Mouse (Mus musculus) MEL (cell line): ENCODE data around the gene 6030452D12Rik. TPM values are rescaled to one million over a fixed set of nuclear protein-coding genes. Genes with fewer than 3 reads are reported as not detected.

Experiments used
- DNase-seq: peaks from one replicate; pipeline ENCODE4 v3.0.0; 2011; ENCODE audit warnings: low read depth, low spot score
- H3K27ac ChIP-seq: 2 replicates; pipeline ENCODE4 v1.5.1; 2012; ENCODE audit warnings: low read depth, mild to moderate bottlenecking, control low read depth, low read length, moderate library complexity; ENCODE audit not compliant: control insufficient read depth
- H3K27me3 ChIP-seq, 2 experiments: fragments of 150-350 bp in 1 of 2; sonication (generic) in 1 of 2; 2 replicates each; pipeline ENCODE4 v1.6.1; 2012; ENCODE audit warnings: low read length in 2 of 2, mild to moderate bottlenecking in 2 of 2, improper control_type of control experiment in 1 of 2, moderate library complexity in 1 of 2; ENCODE audit not compliant: insufficient read depth in 2 of 2, control insufficient read depth in 1 of 2
- H3K36me3 ChIP-seq, 2 experiments: 2 replicates each; pipeline ENCODE4 v1.6.1; 2012 to 2014; ENCODE audit warnings: low read length in 2 of 2, improper control_type of control experiment in 1 of 2, inconsistent platforms in 1 of 2, mild to moderate bottlenecking in 1 of 2; ENCODE audit not compliant: insufficient read depth in 2 of 2, control insufficient read depth in 1 of 2
- H3K4me1 ChIP-seq, 2 experiments: fragments of 150-350 bp in 1 of 2; sonication (generic) in 1 of 2; 2 replicates each; pipeline ENCODE4 v1.6.1; 2012; ENCODE audit warnings: low read length in 2 of 2, improper control_type of control experiment in 1 of 2, mild to moderate bottlenecking in 1 of 2; ENCODE audit not compliant: insufficient read depth in 2 of 2, control insufficient read depth in 1 of 2
- H3K4me3 ChIP-seq, 2 experiments: fragments of 150-350 bp in 1 of 2; sonication (generic) in 1 of 2; 2 replicates each; pipeline ENCODE4 v1.5.1; 2012; ENCODE audit warnings: low read depth in 2 of 2, low read length in 2 of 2, mild to moderate bottlenecking in 2 of 2, moderate library complexity in 2 of 2, control low read depth in 1 of 2, improper control_type of control experiment in 1 of 2; ENCODE audit not compliant: control insufficient read depth in 1 of 2, insufficient read depth in 1 of 2
- H3K79me2 ChIP-seq: 2 replicates; pipeline ENCODE4 v1.6.1; 2012; ENCODE audit warnings: mild to moderate bottlenecking, low read length, moderate library complexity; ENCODE audit not compliant: control insufficient read depth, poor library complexity, insufficient read depth
- H3K9ac ChIP-seq: 2 replicates; pipeline ENCODE4 v1.6.1; 2012; ENCODE audit warnings: low read depth, mild to moderate bottlenecking, control low read depth, low read length, moderate library complexity; ENCODE audit not compliant: control insufficient read depth, poor library complexity, severe bottlenecking
- H3K9me3 ChIP-seq: fragments of 150-350 bp; sonication (generic); replicated peaks from 2 replicates; pipeline ENCODE4 v1.6.1; 2012; ENCODE audit warnings: mild to moderate bottlenecking, low read length, improper control_type of control experiment, moderate library complexity; ENCODE audit not compliant: insufficient read depth
- CHD1 ChIP-seq: IDR thresholded peaks from 2 replicates; pipeline ENCODE4 v1.6.1; 2012; ENCODE audit warnings: low read depth, mild to moderate bottlenecking, inconsistent platforms, low read length, improper control_type of control experiment
- CHD2 ChIP-seq: IDR thresholded peaks from 2 replicates; pipeline ENCODE4 v1.6.1; 2011; ENCODE audit warnings: low read length, improper control_type of control experiment
- CTCF ChIP-seq, 3 experiments: IDR thresholded peaks in 2 of 3; conservative IDR thresholded peaks in 1 of 3; 2 replicates each; pipeline ENCODE4 v1.5.1; 2011 to 2012; ENCODE audit warnings: low read length in 3 of 3, low read depth in 2 of 3, mild to moderate bottlenecking in 2 of 3, improper control_type of control experiment in 1 of 3, inconsistent platforms in 1 of 3, mixed read lengths in 1 of 3, moderate library complexity in 1 of 3; ENCODE audit not compliant: control insufficient read depth in 1 of 3, insufficient read depth in 1 of 3, poor library complexity in 1 of 3, severe bottlenecking in 1 of 3
- ELF1 ChIP-seq: IDR thresholded peaks from 2 replicates; pipeline ENCODE4 v1.6.1; 2014; ENCODE audit warnings: low read depth, mild to moderate bottlenecking, inconsistent platforms, low read length, improper control_type of control experiment, moderate library complexity
- EP300 ChIP-seq, 2 experiments: IDR thresholded peaks; 2 replicates each; pipeline ENCODE4 v1.6.1; 2011; ENCODE audit warnings: improper control_type of control experiment in 2 of 2, low read length in 2 of 2, low read depth in 1 of 2, mild to moderate bottlenecking in 1 of 2
- GABPA ChIP-seq: IDR thresholded peaks from 2 replicates; pipeline ENCODE4 v1.6.1; 2012; ENCODE audit warnings: low read depth, mild to moderate bottlenecking, inconsistent platforms, low read length, improper control_type of control experiment, moderate library complexity
- GATA1 ChIP-seq: IDR thresholded peaks from 2 replicates; pipeline ENCODE4 v1.6.1; 2011; ENCODE audit warnings: low read depth, low read length, improper control_type of control experiment
- HCFC1 ChIP-seq: IDR thresholded peaks from 2 replicates; pipeline ENCODE4 v1.6.1; 2012; ENCODE audit warnings: low read depth, mild to moderate bottlenecking, inconsistent platforms, low read length, improper control_type of control experiment, moderate library complexity
- JUND ChIP-seq: IDR thresholded peaks from 2 replicates; pipeline ENCODE4 v1.6.1; 2011; ENCODE audit warnings: low read depth, mild to moderate bottlenecking, improper control_type of control experiment, low read length
- KAT2A ChIP-seq: conservative IDR thresholded peaks from 2 replicates; pipeline ENCODE4 v1.6.1; 2012; ENCODE audit warnings: low read depth, low read length, improper control_type of control experiment, inconsistent platforms
- MYC ChIP-seq: IDR thresholded peaks from 2 replicates; pipeline ENCODE4 v1.6.1; 2011; ENCODE audit warnings: low read depth, mild to moderate bottlenecking, low read length, improper control_type of control experiment, moderate library complexity
- NELFE ChIP-seq: IDR thresholded peaks from 2 replicates; pipeline ENCODE4 v1.6.1; 2011; ENCODE audit warnings: low read depth, low read length, improper control_type of control experiment
- POLR2A ChIP-seq, 2 experiments: IDR thresholded peaks; 2 replicates each; pipeline ENCODE4 v1.6.1; 2011 to 2012; ENCODE audit warnings: low read length in 2 of 2, mild to moderate bottlenecking in 2 of 2, control low read depth in 1 of 2, improper control_type of control experiment in 1 of 2, low read depth in 1 of 2, moderate library complexity in 1 of 2; ENCODE audit not compliant: control insufficient read depth in 1 of 2, insufficient read depth in 1 of 2, poor library complexity in 1 of 2
- POLR2AphosphoS2 ChIP-seq: IDR thresholded peaks from 2 replicates; pipeline ENCODE4 v1.6.1; 2011; ENCODE audit warnings: low read length, improper control_type of control experiment
- POLR2AphosphoS5 ChIP-seq: IDR thresholded peaks from 2 replicates; pipeline ENCODE4 v1.6.1; 2012; ENCODE audit warnings: low read depth, borderline replicate concordance, mild to moderate bottlenecking, inconsistent platforms, low read length, moderate library complexity, mixed read lengths
- RAD21 ChIP-seq: IDR thresholded peaks from 2 replicates; pipeline ENCODE4 v1.6.1; 2011; ENCODE audit warnings: mild to moderate bottlenecking, low read depth, low read length, improper control_type of control experiment
- RCOR1 ChIP-seq: IDR thresholded peaks from 2 replicates; pipeline ENCODE4 v1.6.1; 2012; ENCODE audit warnings: low read depth, mild to moderate bottlenecking, inconsistent platforms, low read length, improper control_type of control experiment
- SIN3A ChIP-seq: IDR thresholded peaks from 2 replicates; pipeline ENCODE4 v1.6.1; 2012; ENCODE audit warnings: low read length, improper control_type of control experiment, inconsistent platforms
- SMC3 ChIP-seq: IDR thresholded peaks from 2 replicates; pipeline ENCODE4 v1.6.1; 2011; ENCODE audit warnings: low read depth, low read length, improper control_type of control experiment
- TBP ChIP-seq: IDR thresholded peaks from 2 replicates; pipeline ENCODE4 v1.8.0; 2011; ENCODE audit warnings: low read depth, low read length, improper control_type of control experiment
- TCF12 ChIP-seq: IDR thresholded peaks from 2 replicates; pipeline ENCODE4 v1.6.1; 2014; ENCODE audit warnings: low read depth, mild to moderate bottlenecking, inconsistent platforms, low read length, improper control_type of control experiment, moderate library complexity
- UBTF ChIP-seq: IDR thresholded peaks from 2 replicates; pipeline ENCODE4 v1.6.1; 2012; ENCODE audit warnings: low read depth, mild to moderate bottlenecking, inconsistent platforms, low read length, improper control_type of control experiment, moderate library complexity, borderline replicate concordance; ENCODE audit not compliant: insufficient read depth
- USF1 ChIP-seq: IDR thresholded peaks from 2 replicates; pipeline ENCODE4 v1.6.1; 2014; ENCODE audit warnings: low read depth, mild to moderate bottlenecking, inconsistent platforms, low read length, improper control_type of control experiment, moderate library complexity
- ZC3H11A ChIP-seq: IDR thresholded peaks from 2 replicates; pipeline ENCODE4 v1.6.1; 2012; ENCODE audit warnings: low read depth, mild to moderate bottlenecking, inconsistent platforms, low read length, improper control_type of control experiment
- ZKSCAN1 ChIP-seq: IDR thresholded peaks from 2 replicates; pipeline ENCODE4 v1.6.1; 2012; ENCODE audit warnings: low read depth, mild to moderate bottlenecking, inconsistent platforms, low read length, improper control_type of control experiment, moderate library complexity
- ZMIZ1 ChIP-seq: IDR thresholded peaks from 2 replicates; pipeline ENCODE4 v1.6.1; 2012; ENCODE audit warnings: low read depth, mild to moderate bottlenecking, inconsistent platforms, low read length, improper control_type of control experiment, moderate library complexity
- polyA plus RNA-seq, 2 experiments: library from polyadenylated mRNA; stranded (reverse) in 1 of 2; unstranded in 1 of 2; fragments of >175 nt in 1 of 2; fragments of >200 nt in 1 of 2; gene quantifications; 2 replicates each; pipeline versions ENCODE4 v1.2.1 to v1.2.4; 2012; ENCODE audit warnings: low replicate concordance in 2 of 2, low read depth in 1 of 2; ENCODE audit not compliant: insufficient read length in 2 of 2, insufficient read depth in 1 of 2, missing spikeins in 1 of 2
- total RNA-seq: library from RNA; depleted of rRNA; stranded (reverse); fragments of 300-350 nt; gene quantifications from 2 replicates; pipeline ENCODE4 v1.2.3, GENCODE M21; 2012

6030452D12Rik gene
- total and polyA plus RNA-seq, 3 experiments: not detected

DNA sequence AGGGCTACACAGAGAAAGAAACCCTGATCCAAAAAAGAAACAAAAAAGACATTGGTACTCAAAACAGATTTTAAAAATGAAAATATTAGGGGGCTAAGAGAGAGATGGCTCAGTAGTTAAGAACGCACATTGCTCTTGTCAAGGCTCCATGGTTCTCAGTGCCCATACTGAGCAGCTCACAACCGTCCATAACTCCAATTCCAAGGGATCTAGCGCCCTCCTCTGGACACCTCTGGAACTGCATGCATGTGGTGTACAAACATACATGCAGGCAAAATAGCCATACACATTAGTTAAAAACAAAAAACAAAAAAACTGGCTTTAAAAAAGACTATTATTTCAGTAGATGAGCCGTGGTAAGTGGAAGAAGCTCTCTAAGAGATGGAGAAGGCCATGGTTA lies 30.2 kb downstream of the 6030452D12Rik start:
- Histone ChIP-seq H3K9ac (no peak overlapping the region), H3K9me3 (no peaks in the 10 kb centered on the region), H3K4me1 (no peaks in the 10 kb centered on the region), H3K36me3 (no peaks in the 10 kb centered on the region), H3K27me3 (no peaks in the 10 kb centered on the region), H3K79me2 (no peaks in the 10 kb centered on the region), H3K4me3 (no peak overlapping the region), H3K27ac (no peak overlapping the region)
- TF ChIP-seq ZKSCAN1 (no peak), POLR2AphosphoS5 (no peak), SIN3A (no peak), POLR2AphosphoS2 (no peak), CHD2 (no peak), ELF1 (no peak), ZC3H11A (0 out of 2 replicates have a peak, but pooled peaks have one; percentile 7), KAT2A (no peak), CTCF (IDR thresholded peaks at IDR 0.05 in 2 of 3, conservative IDR thresholded peaks at IDR 0.05 in 1 of 3; ENCODE audit: control insufficient read depth in 1 of 3, insufficient read depth in 1 of 3, low read depth in 2 of 3, low read length in 3 of 3, poor library complexity in 1 of 3, severe bottlenecking in 1 of 3) (peak; percentile 57 to 75 (median 67)), HCFC1 (no peak), RCOR1 (no peak), TBP (no peak), RAD21 (peak; percentile 51), MYC (no peak), TCF12 (no peak), GATA1 (no peak), JUND (no peak), CHD1 (no peak), SMC3 (peak; percentile 43; the same call in 1 of the 2 replicates), GABPA (no peak), POLR2A (IDR thresholded peaks at IDR 0.05; ENCODE audit: control insufficient read depth in 1 of 2, insufficient read depth in 1 of 2, low read depth in 1 of 2, low read length in 2 of 2, poor library complexity in 1 of 2) (no peak)
- peak; percentile 28 for DNase-seq

DNA sequence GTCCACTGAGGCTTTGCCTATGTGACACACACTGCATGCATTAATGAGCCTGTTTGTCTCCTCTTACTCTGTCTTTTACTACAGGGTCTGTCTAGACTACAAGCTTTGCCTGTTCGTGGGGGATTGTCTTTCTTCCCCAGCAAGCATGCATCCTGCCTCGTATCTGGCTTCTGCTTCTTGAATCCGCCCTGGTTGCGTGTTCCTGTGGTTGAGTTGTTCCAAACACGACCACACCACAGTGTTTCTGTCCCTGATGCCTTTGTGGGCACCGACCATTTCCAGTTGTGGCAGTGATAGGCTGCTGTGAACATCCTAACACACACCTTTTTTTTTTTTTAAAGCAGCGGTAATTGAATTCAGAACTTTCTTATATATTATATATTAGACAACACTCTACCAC lies 33.4 kb downstream of the 6030452D12Rik start:
- no peaks in the 10 kb centered on the region for H3K79me2 ChIP-seq
- H3K27ac ChIP-seq: no peak overlapping the region
- no peaks in the 10 kb centered on the region for H3K9me3 ChIP-seq
- H3K36me3 ChIP-seq: no peaks in the 10 kb centered on the region
- H3K27me3 ChIP-seq: no peaks in the 10 kb centered on the region
- no peak overlapping the region for H3K4me3 ChIP-seq
- H3K9ac ChIP-seq: no peak overlapping the region
- no peaks in the 10 kb centered on the region for H3K4me1 ChIP-seq
- TF ChIP-seq USF1: no peak
- no peak for TF ChIP-seq HCFC1
- no peak for TF ChIP-seq NELFE
- no peak for TF ChIP-seq KAT2A
- no peak for TF ChIP-seq ZMIZ1
- TF ChIP-seq EP300 (IDR thresholded peaks at IDR 0.05; ENCODE audit: low read depth in 1 of 2, low read length in 2 of 2): no peak
- no peak for TF ChIP-seq UBTF
- TF ChIP-seq TCF12: no peak
- DNase-seq: no peak
